Mouse (Mus musculus): ENCODE data around the gene Xkr7.

The Xkr7 gene

GRCm38 (mm10) chr2:153031126-153032082 is at the start of gene Xkr7:
Gene Xkr7, plus strand, starts transcription at chr2:153031852.
- DNase-seq (ENCODE audit: inconsistent age in 2 of 2, low spot score in 1 of 2) = peak; percentile 29 to 45

GRCm38 (mm10) chr2:152985582-152985981 is 46.1 kb upstream of the Xkr7 start:
- DNase-seq (ENCODE audit: inconsistent age in 2 of 2, low spot score in 1 of 2) = no peak

- DNase-seq (ENCODE audit: inconsistent age in 2 of 2, low spot score in 1 of 2) = no peak
Observed at GRCm38 (mm10) chr2:152991529-152991928, 40.1 kb upstream of the Xkr7 start.

- no peak for DNase-seq (ENCODE audit: inconsistent age in 2 of 2, low spot score in 1 of 2)
Observed at GRCm38 (mm10) chr2:152997046-152997445, 34.6 kb upstream of the Xkr7 start.

GRCm38 (mm10) chr2:153002492-153003248 is 29.0 kb upstream of the Xkr7 start:
- no peak for DNase-seq (ENCODE audit: inconsistent age in 2 of 2, low spot score in 1 of 2)

GRCm38 (mm10) chr2:153003681-153004338 is 27.8 kb upstream of the Xkr7 start:
- DNase-seq (ENCODE audit: inconsistent age in 2 of 2, low spot score in 1 of 2) = no peak

- DNase-seq (ENCODE audit: inconsistent age in 2 of 2, low spot score in 1 of 2) = peak; percentile 74 to 89
Observed at GRCm38 (mm10) chr2:153005981-153006380, 25.7 kb upstream of the Xkr7 start.

DNA sequence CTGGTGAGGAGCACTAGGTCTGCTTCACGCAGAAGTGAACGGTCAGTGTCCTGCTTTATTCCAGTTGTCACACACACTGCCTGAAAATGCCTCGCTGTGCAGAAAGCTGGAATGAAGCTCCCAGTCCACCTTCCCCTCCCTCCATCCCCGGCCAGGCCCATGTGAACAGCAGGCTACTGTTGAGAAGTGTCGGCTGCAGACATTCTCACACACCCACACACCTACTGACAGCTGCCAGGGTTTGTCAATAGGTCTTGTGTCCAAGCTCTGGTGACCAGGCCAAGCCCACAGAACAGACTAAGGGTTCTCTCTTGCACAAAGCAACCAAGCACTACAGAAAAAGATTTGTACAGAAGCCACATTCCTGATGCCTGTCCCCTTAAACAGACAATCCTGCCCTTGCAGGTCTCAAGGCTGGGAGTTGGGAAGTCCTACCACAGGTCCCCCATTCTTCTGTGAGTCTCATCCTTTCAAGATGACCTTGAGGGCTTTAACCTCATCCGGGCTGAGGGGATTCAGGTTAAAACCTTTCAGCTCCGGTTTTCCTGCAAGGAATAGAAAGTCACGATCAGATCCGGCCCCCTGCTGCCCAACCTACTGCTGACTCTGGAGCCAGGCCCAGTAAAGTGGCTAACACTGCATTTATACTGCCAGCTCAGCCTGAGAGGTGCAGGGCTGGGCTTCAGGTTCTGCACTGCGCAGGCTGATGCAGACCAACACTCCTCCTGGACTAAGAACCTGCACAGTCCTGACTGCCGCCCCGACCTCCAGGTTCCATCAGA is 22.3 kb upstream of the Xkr7 start:
- no peak for DNase-seq (ENCODE audit: inconsistent age in 2 of 2, low spot score in 1 of 2)

GRCm38 (mm10) chr2:153013724-153014515 is 17.7 kb upstream of the Xkr7 start:
- DNase-seq (ENCODE audit: inconsistent age in 2 of 2, low spot score in 1 of 2) = peak; percentile 68 to 84

DNA sequence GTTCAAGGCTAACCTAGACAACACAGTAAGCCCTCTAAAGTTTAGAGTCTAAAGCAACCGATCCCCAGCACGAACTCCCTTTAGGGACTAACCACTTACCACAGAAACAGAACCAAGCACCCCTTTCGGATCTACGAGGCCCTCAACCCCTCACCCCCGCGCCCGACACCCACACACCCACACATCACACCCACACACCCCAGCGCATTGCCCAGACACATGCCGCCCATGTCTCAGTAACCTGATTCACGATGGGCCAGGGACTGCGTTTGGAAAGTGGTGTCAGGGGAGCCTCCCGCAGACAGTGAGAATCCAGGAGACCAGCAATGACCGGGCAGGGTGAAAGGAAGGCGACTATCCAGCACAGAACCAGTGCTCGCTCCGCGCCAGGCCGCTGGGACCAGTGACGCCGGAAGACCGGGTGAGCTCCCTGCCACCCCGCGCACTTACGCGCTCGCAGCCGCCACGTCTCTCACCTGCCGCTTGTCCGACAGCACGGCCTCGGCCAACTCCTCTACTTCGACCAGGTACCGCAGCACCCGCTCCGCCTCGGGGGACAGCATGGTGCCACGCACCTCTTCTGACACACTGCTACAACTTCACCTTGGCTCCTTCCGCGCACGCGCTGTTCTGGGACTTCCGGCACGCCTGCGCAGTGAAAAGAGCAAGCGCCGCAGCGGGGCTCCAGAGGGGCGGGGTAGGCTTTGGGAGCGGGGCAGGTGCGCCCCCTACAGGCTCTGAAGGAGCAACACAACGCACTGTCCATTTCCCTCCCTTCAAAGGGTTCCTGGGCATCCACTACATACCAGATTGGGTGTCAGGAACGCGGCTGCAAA is 16.7 kb upstream of the Xkr7 start, which contains the start of gene Pdrg1:
TSS of gene Pdrg1 (minus strand) at position 670 of the 836 bp plus-strand sequence.
- DNase-seq (ENCODE audit: inconsistent age in 2 of 2, low spot score in 1 of 2) = peak; percentile 97 to 99

DNA sequence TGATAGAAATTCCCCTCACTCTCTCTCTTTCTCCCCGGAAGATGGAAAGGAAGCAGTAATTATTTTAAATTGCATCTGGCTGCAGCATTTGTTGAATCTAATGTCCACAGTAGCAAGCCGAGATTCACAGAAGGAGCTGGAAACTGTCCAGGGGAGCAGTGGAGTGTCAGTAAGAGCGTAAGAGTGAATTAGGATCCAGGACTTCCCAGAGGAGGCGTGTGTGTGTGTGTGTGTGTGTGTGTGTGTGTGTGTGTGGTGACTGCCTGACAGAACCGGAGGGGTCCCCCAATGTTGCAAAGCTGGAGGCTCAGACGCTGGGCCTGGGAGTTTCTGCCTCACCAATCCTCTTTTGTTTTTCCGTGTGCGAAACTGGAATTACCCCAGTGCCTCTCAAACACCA is 15.8 kb upstream of the Xkr7 start:
- DNase-seq (ENCODE audit: inconsistent age in 2 of 2, low spot score in 1 of 2) = peak in 1 of 2 experiments; percentile 33

- DNase-seq (ENCODE audit: inconsistent age in 2 of 2, low spot score in 1 of 2) = no peak
Observed at GRCm38 (mm10) chr2:153016786-153017185, 14.9 kb upstream of the Xkr7 start.

DNA sequence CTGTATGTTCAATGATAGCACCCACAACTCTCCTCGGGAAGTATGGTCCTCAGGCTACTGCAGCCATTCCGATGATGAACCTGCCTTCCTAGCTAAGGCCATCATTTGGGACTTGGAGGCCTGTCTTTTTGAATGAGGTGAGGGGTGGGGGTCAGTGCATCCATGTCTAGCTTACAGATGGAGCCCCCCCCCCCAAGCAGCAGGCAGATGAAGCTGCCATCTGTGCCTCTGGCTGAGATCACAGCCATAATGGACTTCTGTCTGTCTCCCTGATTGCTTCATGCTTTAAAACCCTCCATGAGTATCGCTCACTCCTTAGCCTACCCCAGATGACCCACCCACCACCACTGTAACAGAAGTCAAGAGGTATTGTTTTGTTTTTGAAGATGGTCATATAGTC is 12.3 kb upstream of the Xkr7 start:
- no peak for DNase-seq (ENCODE audit: inconsistent age in 2 of 2, low spot score in 1 of 2)

- no peak for DNase-seq (ENCODE audit: inconsistent age in 2 of 2, low spot score in 1 of 2)
Observed at GRCm38 (mm10) chr2:153021163-153021562, 10.5 kb upstream of the Xkr7 start.

- DNase-seq (ENCODE audit: inconsistent age in 2 of 2, low spot score in 1 of 2) = no peak
Observed at GRCm38 (mm10) chr2:153022855-153023254, 8.8 kb upstream of the Xkr7 start.

DNA sequence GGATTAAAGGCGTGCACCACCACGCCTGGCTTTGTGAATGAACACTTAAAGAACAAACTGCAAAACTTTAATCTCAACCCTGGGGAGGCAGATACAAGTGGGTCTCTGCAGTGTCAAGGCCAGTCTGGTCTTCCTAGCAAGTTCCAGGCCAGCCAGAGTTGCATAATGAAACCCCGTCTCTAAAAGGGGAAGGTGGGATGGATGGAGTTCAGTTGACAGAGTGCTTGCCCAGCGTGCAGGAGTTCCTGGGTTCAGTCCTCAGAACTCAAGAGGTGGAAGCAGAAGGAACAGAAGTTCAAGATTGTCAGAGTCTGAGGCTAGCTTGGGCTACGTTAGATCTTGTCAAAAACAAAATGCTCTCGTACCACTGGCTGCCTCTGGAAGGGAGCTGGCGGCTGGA is 5.6 kb upstream of the Xkr7 start:
- DNase-seq (ENCODE audit: inconsistent age in 2 of 2, low spot score in 1 of 2) = no peak

DNA sequence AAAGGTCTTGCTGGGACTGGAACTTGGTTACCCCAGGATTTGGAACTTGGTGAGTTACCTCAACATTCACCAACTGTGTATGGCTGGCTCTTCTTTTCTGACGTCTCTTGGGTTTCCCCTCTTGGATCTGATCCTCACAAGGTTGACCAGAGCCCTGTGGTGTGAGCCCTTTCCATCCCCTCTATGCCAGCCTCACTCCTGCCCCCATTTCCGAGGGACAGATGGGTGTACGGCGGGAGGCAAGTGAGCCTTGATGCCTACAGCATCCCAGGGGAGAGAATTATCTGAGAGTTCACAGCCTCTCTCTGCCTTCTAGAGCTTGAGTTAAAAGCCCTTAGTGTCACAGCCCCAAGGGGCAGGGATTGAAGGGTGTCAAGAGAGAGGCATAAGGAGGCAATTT is 4.2 kb upstream of the Xkr7 start:
- DNase-seq (ENCODE audit: inconsistent age in 2 of 2, low spot score in 1 of 2) = no peak

- no peak for DNase-seq (ENCODE audit: inconsistent age in 2 of 2, low spot score in 1 of 2)
Observed at GRCm38 (mm10) chr2:153030422-153030821, 1.2 kb upstream of the Xkr7 start.

Data from adrenal gland, adult (tissue).